Mouse (Mus musculus): Measurements from ENCODE around the gene Lamtor4. TPM values are rescaled to one million over a fixed set of nuclear protein-coding genes. Genes with fewer than 3 reads are reported as not detected.

Lamtor4 gene
- polyA plus RNA-seq, 1 experiment from 2014 or later: 44.2 TPM

DNA sequence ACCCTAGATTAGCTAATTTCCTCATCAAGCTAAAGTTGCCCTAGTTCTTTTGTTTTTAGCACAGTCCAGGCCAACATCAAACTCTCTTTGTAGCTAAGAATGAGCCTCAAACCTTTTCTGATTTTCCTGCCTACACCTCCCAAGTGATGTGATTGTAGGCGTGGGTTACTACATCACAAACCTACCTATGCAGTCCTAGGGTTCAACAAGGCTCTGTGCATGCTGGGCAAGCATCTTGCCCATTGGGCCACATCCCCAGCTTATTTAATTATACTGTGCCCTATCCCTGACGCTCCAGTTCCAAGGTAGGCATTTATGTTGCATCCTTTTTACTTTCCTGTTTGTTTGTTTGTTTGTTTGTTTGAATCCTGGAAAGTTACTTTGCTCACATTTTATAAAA, 29.6 kb upstream of the Lamtor4 start, which contains the start of gene Nxpe5:
Gene Nxpe5 (plus strand): TSS at position 199 of the 400 bp plus-strand sequence.
- DNase-seq (no peak), ATAC-seq (ENCODE audit: insufficient read depth) (no peak)
- Histone ChIP-seq H3K4me3 (ENCODE audit: low read depth, low read length) (no peak within 1 kb of the TSS), H3K27me3 (ENCODE audit: insufficient read depth, low read length) (no peaks in the 10 kb centered on the region), H3K4me1 (ENCODE audit: insufficient read depth) (no peaks in the 10 kb centered on the region), H3K36me3 (ENCODE audit: insufficient read depth) (no peaks in the 10 kb centered on the region), H3K9ac (no peak within 1 kb of the TSS), H3K4me2 (no peak within 1 kb of the TSS), H3K27ac (ENCODE audit: low read depth) (no peak within 1 kb of the TSS), H3K9me3 (ENCODE audit: low read depth, low read length) (no peaks in the 10 kb centered on the region)
- 51% methylated on average over 2 of the region's 2 CpGs for WGBS
- TF ChIP-seq CTCF (IDR thresholded peaks at IDR 0.05; ENCODE audit: low read depth): no peak

GRCm38 (mm10) chr5:138226491-138226890, 28.8 kb upstream of the Lamtor4 start:
- no peaks in the 10 kb centered on the region for H3K27me3 ChIP-seq (ENCODE audit: insufficient read depth, low read length)
- 74% methylated on average over 4 of the region's 4 CpGs for WGBS
- DNase-seq (no peak), ATAC-seq (ENCODE audit: insufficient read depth) (no peak)
- no peaks in the 10 kb centered on the region for H3K4me1 ChIP-seq (ENCODE audit: insufficient read depth)
- H3K36me3 ChIP-seq (ENCODE audit: insufficient read depth): no peaks in the 10 kb centered on the region
- no peak overlapping the region for H3K4me2 ChIP-seq
- no peak for TF ChIP-seq CTCF (IDR thresholded peaks at IDR 0.05; ENCODE audit: low read depth)
- no peak overlapping the region for H3K9ac ChIP-seq
- no peaks in the 10 kb centered on the region for H3K9me3 ChIP-seq (ENCODE audit: low read depth, low read length)
- H3K4me3 ChIP-seq (ENCODE audit: low read depth, low read length): no peak overlapping the region
- H3K27ac ChIP-seq (ENCODE audit: low read depth): no peak overlapping the region

- ATAC-seq (ENCODE audit: insufficient read depth): no peak
- no peaks in the 10 kb centered on the region for H3K4me1 ChIP-seq (ENCODE audit: insufficient read depth)
- H3K27me3 ChIP-seq (ENCODE audit: insufficient read depth, low read length): no peaks in the 10 kb centered on the region
- H3K4me2 ChIP-seq: no peak overlapping the region
- no peak overlapping the region for H3K4me3 ChIP-seq (ENCODE audit: low read depth, low read length)
- WGBS: 58% methylated on average over 2 of the region's 2 CpGs
- H3K9me3 ChIP-seq (ENCODE audit: low read depth, low read length): no peaks in the 10 kb centered on the region
- no peaks in the 10 kb centered on the region for H3K36me3 ChIP-seq (ENCODE audit: insufficient read depth)
- peak; percentile 3 for DNase-seq
- TF ChIP-seq CTCF (IDR thresholded peaks at IDR 0.05; ENCODE audit: low read depth): no peak
- H3K9ac ChIP-seq: no peak overlapping the region
- no peak overlapping the region for H3K27ac ChIP-seq (ENCODE audit: low read depth)
Observed at GRCm38 (mm10) chr5:138227367-138227766, 27.9 kb upstream of the Lamtor4 start.

DNA sequence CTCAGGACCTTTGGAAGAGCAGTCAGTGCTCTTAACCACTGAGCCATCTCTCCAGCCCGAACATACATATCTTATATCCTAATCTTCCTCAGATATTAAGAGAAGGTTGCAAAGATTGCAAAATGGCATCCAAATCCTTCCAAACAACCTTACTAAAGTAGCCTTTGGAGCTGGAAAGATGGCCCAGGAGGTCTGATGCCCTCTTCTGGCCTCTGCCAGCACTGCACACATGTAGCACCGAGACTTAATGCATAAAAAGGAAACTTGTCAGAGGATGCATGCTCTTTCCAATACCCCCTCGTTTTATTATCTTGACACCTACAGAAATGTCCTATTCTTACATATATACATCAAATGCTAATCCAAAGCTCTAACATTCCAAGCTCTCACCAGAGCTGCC, 27.3 kb upstream of the Lamtor4 start:
- H3K9ac ChIP-seq: no peak overlapping the region
- peak; percentile 45 for TF ChIP-seq CTCF (IDR thresholded peaks at IDR 0.05; ENCODE audit: low read depth)
- no peaks in the 10 kb centered on the region for H3K36me3 ChIP-seq (ENCODE audit: insufficient read depth)
- no peak overlapping the region for H3K27ac ChIP-seq (ENCODE audit: low read depth)
- no peaks in the 10 kb centered on the region for H3K9me3 ChIP-seq (ENCODE audit: low read depth, low read length)
- no peaks in the 10 kb centered on the region for H3K27me3 ChIP-seq (ENCODE audit: insufficient read depth, low read length)
- H3K4me3 ChIP-seq (ENCODE audit: low read depth, low read length): no peak overlapping the region
- DNase-seq (peak; percentile 22), ATAC-seq (ENCODE audit: insufficient read depth) (no peak)
- 46% methylated on average over 3 of the region's 3 CpGs for WGBS
- H3K4me1 ChIP-seq (ENCODE audit: insufficient read depth): no peaks in the 10 kb centered on the region
- H3K4me2 ChIP-seq: no peak overlapping the region

- Histone ChIP-seq H3K4me3 (ENCODE audit: low read depth, low read length) (no peak overlapping the region), H3K4me1 (ENCODE audit: insufficient read depth) (no peaks in the 10 kb centered on the region), H3K9ac (no peak overlapping the region), H3K9me3 (ENCODE audit: low read depth, low read length) (no peaks in the 10 kb centered on the region), H3K36me3 (ENCODE audit: insufficient read depth) (no peaks in the 10 kb centered on the region), H3K27ac (ENCODE audit: low read depth) (no peak overlapping the region), H3K4me2 (no peak overlapping the region), H3K27me3 (ENCODE audit: insufficient read depth, low read length) (no peaks in the 10 kb centered on the region)
- DNase-seq (no peak), ATAC-seq (ENCODE audit: insufficient read depth) (no peak)
- no peak for TF ChIP-seq CTCF (IDR thresholded peaks at IDR 0.05; ENCODE audit: low read depth)
- 90% methylated on average over 3 of the region's 3 CpGs for WGBS
Observed at GRCm38 (mm10) chr5:138229511-138229910, 25.8 kb upstream of the Lamtor4 start.

- 77% methylated on average over 2 of the region's 2 CpGs for whole genome bisulfite sequencing
- Histone ChIP-seq H3K9me3 (ENCODE audit: low read depth, low read length) (no peaks in the 10 kb centered on the region), H3K27me3 (ENCODE audit: insufficient read depth, low read length) (no peaks in the 10 kb centered on the region), H3K4me2 (no peak overlapping the region), H3K27ac (ENCODE audit: low read depth) (no peak overlapping the region), H3K36me3 (ENCODE audit: insufficient read depth) (no peaks in the 10 kb centered on the region), H3K4me3 (ENCODE audit: low read depth, low read length) (no peak overlapping the region), H3K4me1 (ENCODE audit: insufficient read depth) (no peaks in the 10 kb centered on the region), H3K9ac (no peak overlapping the region)
- no peak for ATAC-seq (ENCODE audit: insufficient read depth)
- TF ChIP-seq CTCF (IDR thresholded peaks at IDR 0.05; ENCODE audit: low read depth): no peak
- no peak for DNase-seq
Observed at GRCm38 (mm10) chr5:138233778-138234177, 21.5 kb upstream of the Lamtor4 start.

DNA sequence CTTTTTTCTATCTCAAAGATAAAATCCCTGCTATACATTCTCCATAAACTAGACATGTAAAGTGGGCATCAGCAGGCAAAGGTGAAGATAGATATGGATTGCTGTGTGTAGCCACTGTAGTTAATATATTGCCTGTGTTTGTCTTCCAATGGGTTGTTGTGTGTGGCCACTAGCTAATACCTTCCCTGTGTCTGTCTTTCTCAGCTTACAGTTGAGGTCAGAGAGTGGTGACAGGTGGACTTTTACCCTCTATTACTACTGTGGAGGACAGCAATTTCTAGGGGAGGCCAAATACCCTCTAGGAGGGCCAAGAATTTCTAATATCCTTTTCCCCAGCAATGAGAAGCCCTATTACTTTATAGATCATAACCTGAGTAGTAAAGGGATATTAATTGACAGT, 21.1 kb upstream of the Lamtor4 start:
- H3K36me3 ChIP-seq (ENCODE audit: insufficient read depth): no peaks in the 10 kb centered on the region

GRCm38 (mm10) chr5:138241511-138241910, 13.8 kb upstream of the Lamtor4 start:
- no peak for TF ChIP-seq CTCF (IDR thresholded peaks at IDR 0.05; ENCODE audit: low read depth)
- 24% methylated on average over 2 of the region's 2 CpGs for WGBS
- no peaks in the 10 kb centered on the region for H3K36me3 ChIP-seq (ENCODE audit: insufficient read depth)
- no peak overlapping the region for H3K4me2 ChIP-seq
- H3K4me3 ChIP-seq (ENCODE audit: low read depth, low read length): no peak overlapping the region
- no peaks in the 10 kb centered on the region for H3K9me3 ChIP-seq (ENCODE audit: low read depth, low read length)
- no peak overlapping the region for H3K9ac ChIP-seq
- no peaks in the 10 kb centered on the region for H3K4me1 ChIP-seq (ENCODE audit: insufficient read depth)
- ATAC-seq (ENCODE audit: insufficient read depth): no peak
- H3K27me3 ChIP-seq (ENCODE audit: insufficient read depth, low read length): no peaks in the 10 kb centered on the region
- no peak overlapping the region for H3K27ac ChIP-seq (ENCODE audit: low read depth)
- peak; percentile 31 for DNase-seq

More for the DNA sequence above, 21.1 kb upstream of the Lamtor4 start:
- no peak overlapping the region for H3K4me3 ChIP-seq (ENCODE audit: low read depth, low read length)
- no peak overlapping the region for H3K9ac ChIP-seq
- no peak overlapping the region for H3K4me2 ChIP-seq
- ATAC-seq (ENCODE audit: insufficient read depth): no peak
- H3K27ac ChIP-seq (ENCODE audit: low read depth): no peak overlapping the region
- H3K4me1 ChIP-seq (ENCODE audit: insufficient read depth): no peaks in the 10 kb centered on the region
- TF ChIP-seq CTCF (IDR thresholded peaks at IDR 0.05; ENCODE audit: low read depth): no peak
- H3K9me3 ChIP-seq (ENCODE audit: low read depth, low read length): no peaks in the 10 kb centered on the region
- no peak for DNase-seq
- H3K27me3 ChIP-seq (ENCODE audit: insufficient read depth, low read length): no peaks in the 10 kb centered on the region
